Mouse (Mus musculus) liver, adult 2 months (tissue): ENCODE measurements around the gene D630036H23Rik.
"Not testable (repeated sequence)": the region's sequence is repeated elsewhere in the genome, so short reads cannot be mapped to it uniquely, and the experiment has no call there.

Experiments
- CTCF ChIP-seq: fragments of 200-500 bp; IDR thresholded peaks from 2 replicates; pipeline ENCODE4 v1.5.1; 2011; ENCODE audit warnings: low read depth, low read length, control low read depth
- POLR2A ChIP-seq: fragments of 200-500 bp; IDR thresholded peaks from 2 replicates; pipeline ENCODE4 v1.6.1; 2011; ENCODE audit warnings: low read length, control low read depth; ENCODE audit not compliant: insufficient read depth; ENCODE audit errors: extremely low read depth

- TF ChIP-seq CTCF, POLR2A: not testable (repeated sequence)
Observed at GRCm38 (mm10) chr12:36376391-36376790, 5.6 kb downstream of the D630036H23Rik start.
